Mouse (Mus musculus) heart, embryonic 10.5 days (tissue): ENCODE results near the gene Prss57. TPM values are rescaled to one million over a fixed set of nuclear protein-coding genes. Genes with fewer than 3 reads are reported as not detected.
A peak's percentile ranks its signal among the peaks of the same experiment; 100 is the strongest.

Experiments
- DNase-seq: peaks from one replicate; pipeline ENCODE4 v3.0.0-alpha.2; 2017; ENCODE audit warnings: low spot score
- H3K27ac ChIP-seq: fragments of 300-500 bp; sonication (generic); 2 replicates; pipeline ENCODE4 v1.5.1; 2016; ENCODE audit warnings: mild to moderate bottlenecking
- H3K27me3 ChIP-seq: fragments of 300-500 bp; sonication (generic); 2 replicates; pipeline ENCODE4 v1.6.1; 2016; ENCODE audit warnings: mild to moderate bottlenecking; ENCODE audit not compliant: poor library complexity, insufficient read depth, severe bottlenecking
- H3K36me3 ChIP-seq: fragments of 300-500 bp; sonication (generic); 2 replicates; pipeline ENCODE4 v1.6.1; 2016; ENCODE audit warnings: mild to moderate bottlenecking, moderate library complexity
- H3K4me1 ChIP-seq: fragments of 300-500 bp; sonication (generic); 2 replicates; pipeline ENCODE4 v1.6.1; 2016; ENCODE audit warnings: mild to moderate bottlenecking
- H3K4me3 ChIP-seq: fragments of 300-500 bp; sonication (generic); 2 replicates; pipeline ENCODE4 v1.5.1; 2016; ENCODE audit warnings: mild to moderate bottlenecking, moderate library complexity
- H3K9me3 ChIP-seq: fragments of 300-500 bp; sonication (generic); 2 replicates; pipeline ENCODE4 v1.6.1; 2016; ENCODE audit warnings: mild to moderate bottlenecking, moderate library complexity
- WGBS: fragments of 180-500 bp; shearing (Covaris S2); methylation state at CpG from one replicate; pipeline ENCODE4 v1.1.7; 2016; 5-methylcytosine and 5-hydroxymethylcytosine counted together
- polyA plus RNA-seq: library from polyadenylated mRNA; unstranded; fragments of >200 nt; fragmentation: Nextera tagmentation; extraction: Ambion mirVana; gene quantifications from 2 replicates; pipeline ENCODE4 v1.2.1, GENCODE M21; 2016

Prss57 gene
- polyA plus RNA-seq = not detected in 2 replicates

DNA sequence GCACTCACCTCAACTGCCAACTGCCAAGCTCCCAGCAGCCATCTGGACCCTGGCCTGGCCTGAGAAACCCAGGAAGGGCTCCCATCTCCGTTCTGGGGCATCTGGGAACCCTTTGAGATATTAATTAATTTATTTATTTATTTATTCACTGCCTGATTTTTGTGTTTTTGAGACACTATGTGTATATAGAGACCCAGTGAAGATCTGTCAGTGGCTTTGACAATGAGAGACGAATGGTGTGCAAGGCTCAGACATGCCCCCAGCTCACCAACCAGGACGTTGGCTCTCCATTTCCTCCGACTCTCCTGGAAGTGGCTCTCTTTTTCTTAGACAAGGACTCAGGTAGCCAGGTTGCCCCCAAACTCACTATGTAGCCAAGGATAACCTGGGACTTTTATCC is at the start of gene Prss57:
Prss57 (minus strand) TSS at position 101 of the 400 bp plus-strand sequence.
- H3K27ac ChIP-seq = no peak within 1 kb of the TSS
- peaks cover 23% of the 10 kb centered on the region for H3K4me1 ChIP-seq
- DNase-seq = no peak
- H3K9me3 ChIP-seq = no peaks in the 10 kb centered on the region
- H3K4me3 ChIP-seq = no peak within 1 kb of the TSS
- H3K27me3 ChIP-seq = peaks cover 3% of the 10 kb centered on the region; the same call in 1 of the 2 replicates
- no peaks in the 10 kb centered on the region for H3K36me3 ChIP-seq
- 76% methylated on average over 4 of the region's 4 CpGs for WGBS

DNA sequence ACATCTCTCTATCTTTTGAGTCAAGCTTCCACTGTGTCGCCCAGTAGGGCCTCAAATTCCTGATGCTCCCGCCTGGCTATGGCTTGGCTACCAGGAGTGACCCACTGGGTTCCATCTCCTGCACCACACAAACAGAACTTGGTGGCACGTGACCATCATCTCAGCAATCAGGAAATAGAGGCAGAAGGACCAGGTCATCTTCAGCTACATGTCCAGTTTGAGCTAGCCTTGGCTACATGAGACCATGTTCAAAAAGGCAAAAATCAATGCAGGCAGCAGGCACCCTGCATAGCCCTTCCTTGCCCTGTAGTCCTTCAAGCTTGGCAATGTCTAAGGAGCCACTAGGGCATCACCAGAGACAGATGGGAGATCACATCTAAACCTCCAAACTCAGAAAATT is 49.3 kb upstream of the Prss57 start:
- Histone ChIP-seq H3K27ac (peak overlapping the region; percentile 90; the same call in 1 of the 2 replicates), H3K27me3 (no peaks in the 10 kb centered on the region), H3K4me1 (peaks cover 42% of the 10 kb centered on the region), H3K9me3 (no peaks in the 10 kb centered on the region), H3K4me3 (no peak overlapping the region; the same call in 1 of the 2 replicates), H3K36me3 (no peaks in the 10 kb centered on the region)
- no peak for DNase-seq
- 85% methylated on average over 3 of the region's 3 CpGs for WGBS

DNA sequence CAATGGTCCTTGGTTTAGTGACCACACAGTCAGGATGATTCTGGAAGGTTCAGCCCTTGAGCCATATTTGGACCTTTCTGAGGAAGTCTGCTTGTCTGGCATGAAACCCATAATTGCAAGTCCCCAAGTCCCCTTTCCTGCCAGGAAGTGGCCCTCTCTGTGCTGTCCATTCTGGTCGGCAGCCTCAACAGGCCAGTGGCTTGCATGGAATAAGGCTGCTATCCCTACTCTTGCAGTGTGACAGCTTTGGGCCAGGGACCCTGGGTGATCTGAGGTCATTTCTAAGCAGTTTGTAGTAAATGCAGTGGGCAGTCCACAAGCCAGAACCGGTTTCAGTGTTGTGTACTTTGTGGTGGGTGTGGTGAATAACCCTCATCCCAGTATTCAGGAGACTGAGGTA is 47.4 kb upstream of the Prss57 start:
- no peak overlapping the region for H3K4me3 ChIP-seq
- H3K36me3 ChIP-seq = no peaks in the 10 kb centered on the region
- no peaks in the 10 kb centered on the region for H3K27me3 ChIP-seq
- DNase-seq = no peak
- WGBS = 60% methylated on average over 2 of the region's 2 CpGs
- no peak overlapping the region for H3K27ac ChIP-seq
- no peaks in the 10 kb centered on the region for H3K9me3 ChIP-seq
- peaks cover 33% of the 10 kb centered on the region for H3K4me1 ChIP-seq

DNA sequence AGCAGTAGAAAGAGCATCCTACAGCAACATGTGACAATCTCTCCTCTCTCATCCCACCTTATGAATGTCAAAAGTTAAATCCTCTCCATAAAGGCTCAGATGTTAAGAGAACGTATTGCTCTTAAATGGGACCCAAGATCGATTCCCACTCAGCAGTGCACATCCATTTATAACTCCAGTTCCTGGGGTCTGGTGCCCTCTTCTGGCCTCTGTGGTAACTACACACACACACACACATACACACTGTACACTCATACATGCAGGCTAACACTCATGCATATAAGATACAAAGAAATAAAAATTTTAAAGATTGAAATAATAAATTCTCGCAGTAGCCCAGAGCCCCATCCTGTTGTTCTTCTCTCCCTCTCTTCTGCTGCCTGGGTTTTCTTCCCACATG is 46.2 kb upstream of the Prss57 start:
- no peak overlapping the region for H3K4me3 ChIP-seq
- no peaks in the 10 kb centered on the region for H3K27me3 ChIP-seq
- WGBS = 95% methylated on average over 3 of the region's 3 CpGs
- peaks cover 22% of the 10 kb centered on the region; the same call in 1 of the 2 replicates for H3K4me1 ChIP-seq
- no peak for DNase-seq
- no peaks in the 10 kb centered on the region for H3K9me3 ChIP-seq
- no peaks in the 10 kb centered on the region for H3K36me3 ChIP-seq
- no peak overlapping the region for H3K27ac ChIP-seq

DNA sequence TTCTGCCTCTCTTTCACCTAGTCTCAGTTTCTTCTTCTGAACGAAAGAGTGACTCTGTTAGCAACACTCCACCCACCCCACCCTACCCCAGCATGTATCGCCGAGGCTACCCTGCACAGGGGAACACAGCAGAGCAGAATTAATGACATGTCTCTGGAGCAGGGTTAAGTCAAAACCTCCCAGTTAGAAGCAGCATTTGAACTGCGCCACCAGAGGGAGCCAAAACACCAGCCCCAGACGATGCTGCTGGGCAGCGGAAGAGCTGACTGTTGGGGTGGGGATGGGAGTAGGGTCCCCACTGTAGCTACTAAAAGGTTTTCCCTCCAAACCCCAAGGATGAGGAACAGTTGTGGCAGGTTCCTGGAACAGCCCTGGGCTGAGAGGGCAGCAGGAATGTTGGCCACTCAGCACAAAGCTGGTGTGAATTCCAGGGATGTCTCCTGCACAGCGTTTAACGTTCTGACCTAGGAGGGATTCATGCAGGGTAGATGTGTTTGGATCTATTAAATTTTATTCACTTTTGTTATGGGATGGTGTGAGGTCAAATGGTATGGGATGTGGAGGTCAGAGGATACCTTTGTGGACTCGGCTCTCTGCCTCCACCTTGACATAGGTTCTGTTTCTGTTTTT is 44.1 kb upstream of the Prss57 start:
- Histone ChIP-seq H3K4me1 (peaks cover 8% of the 10 kb centered on the region; the same call in 1 of the 2 replicates), H3K36me3 (no peaks in the 10 kb centered on the region), H3K27ac (no peak overlapping the region), H3K27me3 (no peaks in the 10 kb centered on the region), H3K4me3 (no peak overlapping the region), H3K9me3 (no peaks in the 10 kb centered on the region)
- no peak for DNase-seq
- WGBS = 16% methylated on average over 9 of the region's 9 CpGs

DNA sequence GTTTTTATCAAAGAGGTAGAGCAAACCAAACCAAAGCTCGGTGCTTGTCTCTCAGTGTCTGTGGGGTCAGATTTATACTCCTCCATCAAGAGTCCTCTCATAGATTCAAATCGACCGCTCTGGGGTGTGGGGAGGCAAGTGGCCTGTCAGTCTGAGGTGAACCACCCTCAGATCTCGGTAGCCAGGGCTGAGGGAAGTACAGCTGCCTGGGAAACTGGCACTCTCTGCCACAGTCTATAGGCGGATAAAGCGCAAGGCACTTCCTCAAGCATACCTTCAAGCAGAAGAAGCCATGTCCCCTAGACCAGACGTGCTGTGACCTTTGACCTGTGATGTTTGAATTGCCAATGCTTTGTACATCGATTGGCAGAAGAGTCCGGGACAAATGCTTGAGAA is 42.0 kb upstream of the Prss57 start:
- Histone ChIP-seq H3K9me3 (no peaks in the 10 kb centered on the region), H3K27me3 (0 out of 2 replicates have a peak, but pooled peaks cover 8% of the 10 kb centered on the region), H3K4me1 (peaks cover 12% of the 10 kb centered on the region; the same call in 1 of the 2 replicates), H3K4me3 (no peak overlapping the region), H3K27ac (no peak overlapping the region), H3K36me3 (no peaks in the 10 kb centered on the region)
- DNase-seq = no peak
- WGBS = 73% methylated on average over 9 of the region's 9 CpGs

DNA sequence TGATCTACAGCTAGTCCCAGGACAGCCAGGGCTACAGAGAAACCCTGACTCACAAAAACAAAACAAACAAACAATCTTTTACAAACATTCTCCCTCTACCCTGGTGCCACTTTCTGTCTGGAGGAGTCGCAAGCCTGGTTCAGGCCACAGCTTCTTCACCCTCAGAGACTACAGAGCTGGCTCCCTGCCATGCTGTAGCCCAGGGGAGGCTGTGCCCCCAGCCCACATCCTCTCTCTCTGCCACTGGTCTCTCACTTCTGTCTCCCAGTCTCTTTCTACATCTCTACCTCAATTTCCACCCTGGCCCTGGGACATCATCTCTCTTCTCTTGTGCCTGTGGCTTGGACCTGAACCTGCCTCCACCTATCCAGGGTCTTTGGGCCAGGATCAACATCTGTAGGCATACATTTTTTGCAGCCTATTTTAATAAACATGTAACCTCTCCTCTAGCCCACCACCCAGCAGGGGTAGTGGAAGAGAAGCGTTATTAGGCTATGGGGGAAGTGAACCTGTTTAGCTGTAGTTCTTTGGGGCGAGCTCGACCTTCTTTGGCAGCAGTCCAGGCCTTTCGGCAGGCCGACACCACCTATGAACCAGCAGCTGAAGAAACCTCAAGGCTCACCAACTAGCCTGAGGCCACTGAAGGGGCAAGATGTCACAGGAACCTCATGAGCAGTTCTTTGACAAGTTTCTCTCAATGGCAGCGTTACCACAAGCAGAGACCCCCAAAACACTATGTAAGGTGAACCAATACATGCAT is 41.4 kb upstream of the Prss57 start:
- no peak for DNase-seq
- H3K4me3 ChIP-seq = no peak overlapping the region

DNA sequence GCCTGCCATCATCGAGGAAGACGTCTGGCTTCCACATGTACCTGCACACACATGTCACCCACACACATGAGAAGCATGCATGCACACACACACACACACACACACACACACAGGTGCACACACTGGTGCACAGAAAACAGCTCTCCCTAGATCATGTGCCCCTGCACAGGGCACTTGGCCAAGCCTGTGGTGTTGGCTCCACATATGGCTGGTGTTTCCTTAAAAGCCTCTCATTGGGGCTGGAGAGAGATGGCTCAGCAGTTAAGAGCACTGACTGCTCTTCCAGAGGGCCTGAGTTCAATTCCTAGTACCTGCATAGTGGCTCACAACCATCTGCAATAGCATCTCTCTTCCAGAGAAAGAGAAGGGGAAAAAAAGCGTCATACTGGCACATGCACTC is 40.8 kb upstream of the Prss57 start:
- Histone ChIP-seq H3K27me3 (0 out of 2 replicates have a peak, but pooled peaks cover 8% of the 10 kb centered on the region), H3K4me3 (no peak overlapping the region), H3K4me1 (peaks cover 12% of the 10 kb centered on the region; the same call in 1 of the 2 replicates), H3K36me3 (no peaks in the 10 kb centered on the region), H3K9me3 (no peaks in the 10 kb centered on the region), H3K27ac (no peak overlapping the region)
- DNase-seq = no peak
- 86% methylated on average over 3 of the region's 3 CpGs for WGBS

More for the DNA sequence above, 41.4 kb upstream of the Prss57 start:
- H3K36me3 ChIP-seq = no peaks in the 10 kb centered on the region
- H3K4me1 ChIP-seq = peaks cover 12% of the 10 kb centered on the region; the same call in 1 of the 2 replicates
- 80% methylated on average over 7 of the region's 7 CpGs for WGBS
- H3K9me3 ChIP-seq = no peaks in the 10 kb centered on the region
- H3K27me3 ChIP-seq = 0 out of 2 replicates have a peak, but pooled peaks cover 8% of the 10 kb centered on the region
- no peak overlapping the region for H3K27ac ChIP-seq

DNA sequence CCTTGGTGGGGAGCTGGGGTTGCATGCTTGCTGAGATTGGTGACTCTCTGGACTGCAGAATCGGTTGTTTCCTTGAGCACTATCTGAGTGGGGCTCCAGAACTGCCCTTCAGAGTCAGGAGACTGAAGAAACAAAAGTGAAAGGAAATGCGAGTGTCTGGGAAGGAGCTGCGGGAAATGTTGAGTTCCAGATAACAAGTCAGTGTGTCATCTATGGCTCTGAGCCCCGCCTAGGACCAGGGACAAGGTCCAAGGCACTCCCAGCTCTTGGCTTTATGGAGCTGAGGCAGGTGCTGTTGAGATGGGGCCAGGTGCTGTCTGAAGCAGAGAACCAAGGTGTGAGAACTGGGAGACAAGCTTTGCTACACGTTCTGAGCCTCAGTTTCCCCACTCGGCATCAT is 33.7 kb upstream of the Prss57 start:
- peaks cover 9% of the 10 kb centered on the region for H3K36me3 ChIP-seq
- no peak overlapping the region for H3K4me3 ChIP-seq

DNA sequence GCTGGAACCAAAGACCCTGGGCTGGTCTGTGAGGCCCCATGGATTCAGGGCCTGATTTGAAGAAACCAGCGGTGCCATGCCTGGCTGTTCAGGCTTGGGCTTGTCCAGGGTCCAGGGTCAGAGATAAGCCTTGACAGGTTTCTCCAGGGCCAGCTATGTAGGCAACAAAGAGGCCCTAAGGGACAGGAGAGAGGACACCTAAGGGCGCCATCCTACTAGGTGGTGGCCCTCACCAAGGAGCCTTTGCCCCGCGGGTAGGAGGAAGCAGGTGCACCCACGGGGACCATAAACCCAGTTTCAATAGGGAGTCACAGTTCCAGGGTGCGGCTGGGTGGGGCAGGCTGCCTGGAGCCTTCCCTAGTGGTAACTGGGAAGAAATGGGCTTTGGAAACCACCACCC is 32.2 kb upstream of the Prss57 start:
- peaks cover 22% of the 10 kb centered on the region for H3K36me3 ChIP-seq
- H3K4me3 ChIP-seq = no peak overlapping the region
- H3K27me3 ChIP-seq = no peaks in the 10 kb centered on the region
- no peaks in the 10 kb centered on the region for H3K9me3 ChIP-seq
- H3K27ac ChIP-seq = 0 out of 2 replicates have a peak overlapping the region, but pooled peaks have one; percentile 31
- DNase-seq = no peak
- WGBS = 68% methylated on average over 6 of the region's 6 CpGs
- H3K4me1 ChIP-seq = peaks cover 35% of the 10 kb centered on the region

More for the DNA sequence above, 33.7 kb upstream of the Prss57 start:
- WGBS = 45% methylated on average over 6 of the region's 6 CpGs
- Histone ChIP-seq H3K4me1 (peaks cover 32% of the 10 kb centered on the region), H3K9me3 (no peaks in the 10 kb centered on the region), H3K27ac (peak overlapping the region; percentile 56; the same call in 1 of the 2 replicates), H3K27me3 (0 out of 2 replicates have a peak, but pooled peaks cover 8% of the 10 kb centered on the region)
- no peak for DNase-seq

DNA sequence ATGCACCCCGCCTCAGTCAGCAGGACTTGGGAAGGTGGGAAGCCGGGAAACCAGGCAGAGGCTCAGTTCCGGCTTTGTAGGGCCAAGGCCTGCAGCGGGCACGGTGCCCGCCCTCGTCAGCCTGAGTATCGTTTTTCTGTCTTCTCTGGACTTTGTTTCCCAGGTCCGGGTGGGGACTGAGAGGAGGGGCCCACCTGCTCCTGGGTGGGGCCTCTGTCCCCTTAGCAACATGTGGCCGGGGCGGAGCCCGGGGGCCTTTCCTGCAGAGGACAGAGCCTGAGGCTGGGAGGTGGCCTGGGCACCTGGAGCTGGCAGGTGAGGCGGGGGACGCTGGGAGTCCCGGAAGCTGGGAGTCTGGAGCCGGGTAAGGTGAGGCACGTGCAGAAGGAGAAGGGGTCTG is 31.6 kb upstream of the Prss57 start:
- no peak for DNase-seq
- Histone ChIP-seq H3K36me3 (peaks cover 22% of the 10 kb centered on the region), H3K9me3 (no peaks in the 10 kb centered on the region), H3K27ac (peak overlapping the region; percentile 31; the same call in 1 of the 2 replicates), H3K4me3 (0 out of 2 replicates have a peak overlapping the region, but pooled peaks have one; percentile 1), H3K4me1 (peaks cover 35% of the 10 kb centered on the region), H3K27me3 (no peaks in the 10 kb centered on the region)
- WGBS = 46% methylated on average over 17 of the region's 17 CpGs

DNA sequence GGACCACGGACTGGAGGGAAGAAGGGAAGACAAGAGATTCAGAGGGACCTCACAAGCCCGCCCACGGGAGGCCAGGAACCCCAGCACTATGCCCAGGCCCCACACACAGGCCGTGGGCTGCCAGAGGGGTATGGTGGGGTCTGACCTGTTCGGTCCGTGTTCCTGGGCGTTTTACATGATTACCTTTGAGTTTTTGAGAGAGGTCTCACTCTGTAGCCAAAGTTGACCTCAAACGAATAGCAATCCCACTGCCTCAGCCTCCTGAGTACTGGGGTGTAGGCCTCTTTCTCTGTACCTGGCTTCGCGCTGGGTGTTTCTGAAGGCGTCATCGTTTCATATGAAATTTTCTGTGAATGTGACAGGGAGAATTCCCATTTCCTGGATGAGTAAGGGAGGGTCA is 31.0 kb upstream of the Prss57 start:
- H3K4me3 ChIP-seq = no peak overlapping the region
- 85% methylated on average over 12 of the region's 12 CpGs for whole genome bisulfite sequencing

DNA sequence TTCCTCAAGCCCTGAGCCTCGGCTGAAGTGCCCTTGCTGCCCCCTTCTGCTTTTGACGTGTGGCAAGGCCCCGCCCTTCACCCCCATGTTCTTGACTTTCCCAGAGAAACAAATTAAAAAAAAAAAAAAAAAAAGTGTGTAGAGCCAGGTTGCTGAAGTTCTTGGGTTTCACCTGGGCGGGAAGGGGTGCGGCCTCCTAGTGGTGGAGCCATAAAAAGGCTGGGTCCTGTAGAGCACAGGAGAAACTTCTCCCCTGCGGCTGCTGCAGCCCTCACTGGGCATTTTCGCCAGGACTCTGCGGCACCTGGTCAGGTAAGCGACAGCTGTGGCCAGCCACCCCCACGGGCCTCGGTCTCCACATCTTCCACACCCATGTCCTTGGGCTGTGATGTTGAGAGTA is 30.0 kb upstream of the Prss57 start, which contains the start of gene Misp:
Misp (plus strand) TSS at position 208 of the 400 bp plus-strand sequence.
- Histone ChIP-seq H3K4me3 (no peak within 1 kb of the TSS), H3K4me1 (peaks cover 35% of the 10 kb centered on the region), H3K27me3 (no peaks in the 10 kb centered on the region), H3K36me3 (peaks cover 33% of the 10 kb centered on the region), H3K9me3 (no peaks in the 10 kb centered on the region), H3K27ac (no peak within 1 kb of the TSS)
- DNase-seq = no peak
- whole genome bisulfite sequencing = 58% methylated on average over 11 of the region's 11 CpGs

More for the DNA sequence above, 31.0 kb upstream of the Prss57 start:
- no peaks in the 10 kb centered on the region for H3K9me3 ChIP-seq
- no peak for DNase-seq
- H3K36me3 ChIP-seq = peaks cover 24% of the 10 kb centered on the region
- H3K4me1 ChIP-seq = peaks cover 35% of the 10 kb centered on the region
- no peak overlapping the region for H3K27ac ChIP-seq
- no peaks in the 10 kb centered on the region for H3K27me3 ChIP-seq
